Mouse (Mus musculus) myocyte (in vitro differentiated cells): ENCODE data around the gene Kcnt2.

Experiments
- MYOD1 ChIP-seq, 3 experiments: IDR thresholded peaks; one replicate each; pipeline ENCODE4 v1.6.1; 2011; ENCODE audit warnings: control low read depth in 2 of 3, low read depth in 2 of 3, mild to moderate bottlenecking in 2 of 3, moderate library complexity in 1 of 3; ENCODE audit not compliant: insufficient read length in 2 of 3, control insufficient read depth in 1 of 3
- MYOG ChIP-seq, 3 experiments: IDR thresholded peaks; one replicate each; pipeline ENCODE4 v1.6.1; 2011; ENCODE audit warnings: control low read depth in 2 of 3, low read depth in 2 of 3, mild to moderate bottlenecking in 2 of 3; ENCODE audit not compliant: insufficient read length in 2 of 3, control insufficient read depth in 1 of 3, insufficient read depth in 1 of 3
- POLR2A ChIP-seq: IDR thresholded peaks from one replicate; pipeline ENCODE4 v1.6.1; 2011; ENCODE audit warnings: low read depth, mild to moderate bottlenecking, control low read depth, moderate library complexity; ENCODE audit not compliant: insufficient read length
- POLR2AphosphoS2 ChIP-seq: IDR thresholded peaks from one replicate; pipeline ENCODE4 v1.6.1; 2011; ENCODE audit warnings: low read depth, control low read depth; ENCODE audit not compliant: insufficient read length
- REST ChIP-seq: IDR thresholded peaks from one replicate; pipeline ENCODE4 v1.6.1; 2011; ENCODE audit warnings: mild to moderate bottlenecking, control low read depth, moderate library complexity; ENCODE audit not compliant: insufficient read depth, insufficient read length
- TCF3 ChIP-seq: IDR thresholded peaks from one replicate; pipeline ENCODE4 v1.6.1; 2011; ENCODE audit warnings: low read depth, control low read depth; ENCODE audit not compliant: insufficient read length
- USF1 ChIP-seq: IDR thresholded peaks from one replicate; pipeline ENCODE4 v1.6.1; 2011; ENCODE audit warnings: low read depth, mild to moderate bottlenecking, control low read depth, moderate library complexity

GRCm38 (mm10) chr1:140429284-140429850 lies 183.4 kb downstream of the Kcnt2 start:
- TF ChIP-seq TCF3 (no peak), REST (no peak), MYOD1 (IDR thresholded peaks at IDR 0.05; ENCODE audit: control insufficient read depth in 1 of 3, insufficient read length in 2 of 3, low read depth in 2 of 3) (no peak), POLR2AphosphoS2 (no peak), POLR2A (no peak), USF1 (no peak), MYOG (IDR thresholded peaks at IDR 0.05; ENCODE audit: control insufficient read depth in 1 of 3, insufficient read depth in 1 of 3, insufficient read length in 2 of 3, low read depth in 2 of 3) (no peak)
